Mouse (Mus musculus) erythroblast, adult 5-6 weeks (primary cell): Measurements from ENCODE around the gene Klc4. TPM values are rescaled to one million over a fixed set of nuclear protein-coding genes. Genes with fewer than 3 reads are reported as not detected.

Experiments
- ATAC-seq: replicated peaks from 2 replicates; pipeline ENCODE4 v1.8.0; 2016; ENCODE audit warnings: moderate number of reproducible peaks, mild to moderate bottlenecking, moderate TSS enrichment, inconsistent platforms; ENCODE audit not compliant: poor library complexity, low FRiP score, severe bottlenecking
- total RNA-seq, 2 experiments: library from RNA; stranded (forward) in 1 of 2; stranded (reverse) in 1 of 2; fragments of 150-400 nt in 1 of 2; fragments of 200-764, 138-1000 nt in 1 of 2; gene quantifications; 2 replicates each; pipeline versions ENCODE4 v1.2.3 to v1.2.4; 2015 to 2017; ENCODE audit warnings: low replicate concordance in 2 of 2

Klc4 gene
- total RNA-seq, 2 experiments from 2014 or later: 0.38 to 7.7 TPM

- ATAC-seq: no peak
Measured at GRCm38 (mm10) chr17:46624598-46624997, 21.2 kb downstream of the Klc4 start.

GRCm38 (mm10) chr17:46623819-46624557, 21.8 kb downstream of the Klc4 start:
- no peak for ATAC-seq

DNA sequence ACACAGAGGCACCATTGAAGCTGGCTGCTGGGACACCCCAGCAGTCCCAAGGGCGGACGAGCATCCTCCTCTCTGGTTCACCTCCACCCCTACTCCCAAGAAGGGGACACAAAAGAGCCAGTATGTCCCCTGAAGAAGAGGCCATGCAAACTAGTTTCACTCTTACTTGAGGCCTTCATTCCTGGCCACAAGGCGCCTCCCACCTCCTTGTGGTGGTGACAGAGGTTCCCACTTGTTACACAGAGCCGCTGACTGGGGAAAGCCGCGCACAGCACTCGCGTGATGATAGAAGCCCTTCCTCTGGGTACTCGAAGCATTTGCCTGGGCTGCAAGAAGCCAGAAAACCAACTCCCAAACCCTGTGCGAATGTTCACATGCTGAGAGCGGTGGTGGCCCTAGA, 23.6 kb downstream of the Klc4 start:
- no peak for ATAC-seq

- no peak for ATAC-seq
Measured at GRCm38 (mm10) chr17:46621324-46621723, 24.5 kb downstream of the Klc4 start.

- no peak for ATAC-seq
Measured at GRCm38 (mm10) chr17:46619683-46620357, 26.0 kb downstream of the Klc4 start.

DNA sequence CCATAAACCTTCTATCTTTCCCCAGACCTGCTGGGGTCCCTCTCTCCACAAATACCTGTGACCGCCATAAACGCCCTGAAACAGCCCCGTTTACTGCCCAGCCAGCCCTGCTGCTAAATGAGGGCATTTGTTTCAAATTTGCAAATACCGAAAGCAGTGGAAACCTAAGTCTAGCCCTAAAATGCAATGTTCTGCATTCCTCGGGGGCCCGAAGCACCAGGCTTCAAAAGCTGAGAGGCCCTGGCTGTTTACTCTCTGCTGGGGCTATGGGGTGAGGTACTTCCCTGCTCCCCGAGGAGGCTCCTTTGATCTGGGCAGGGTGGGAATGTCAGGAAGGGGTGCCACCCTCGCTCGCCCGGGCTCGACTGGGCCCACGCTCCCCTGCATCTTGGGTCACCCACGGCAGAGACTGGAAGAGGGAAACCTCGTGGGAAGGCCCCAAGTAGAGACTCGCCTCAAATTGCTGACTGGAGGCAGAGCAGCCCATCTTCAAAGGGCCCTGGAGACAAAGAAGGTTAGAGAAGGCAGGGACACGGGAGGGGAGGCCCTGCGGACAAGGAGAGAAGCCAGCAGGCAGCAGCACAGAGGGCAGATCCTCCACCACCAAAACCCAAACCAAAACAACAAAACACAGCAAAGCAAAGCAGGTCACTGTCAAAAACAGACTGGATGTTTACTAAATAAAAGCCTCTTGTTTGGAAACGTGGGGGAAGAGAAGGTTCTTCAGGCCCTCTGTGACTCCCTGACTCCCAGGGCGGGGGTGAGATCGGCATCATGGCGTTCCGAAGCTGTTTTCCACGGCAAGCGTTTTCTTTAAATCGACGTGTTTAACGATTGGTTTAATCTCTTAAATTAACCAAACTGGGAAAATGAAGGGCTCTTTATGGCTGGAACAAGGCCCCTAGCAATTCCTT, 26.8 kb downstream of the Klc4 start:
- no peak for ATAC-seq

- ATAC-seq: no peak
Measured at GRCm38 (mm10) chr17:46618394-46618768, 27.4 kb downstream of the Klc4 start.

DNA sequence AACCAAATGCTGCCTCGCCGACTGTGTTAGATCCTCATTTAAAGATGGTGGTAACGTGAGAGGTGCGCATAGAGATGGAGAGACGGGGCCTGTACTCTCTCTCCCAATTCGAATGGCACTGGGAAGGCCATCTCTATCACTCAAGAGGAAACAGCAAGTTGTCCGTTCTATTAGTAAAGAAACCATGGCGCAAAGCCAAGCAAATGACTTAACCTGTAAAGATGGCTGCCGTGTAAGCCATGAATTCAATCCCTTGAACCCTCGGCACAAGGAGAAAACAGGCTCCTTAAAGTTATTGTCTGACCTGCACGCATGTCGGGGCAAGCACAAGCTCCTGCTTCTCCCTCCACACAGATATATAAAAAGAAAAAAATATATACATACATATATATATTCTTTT, 28.0 kb downstream of the Klc4 start:
- ATAC-seq: no peak

DNA sequence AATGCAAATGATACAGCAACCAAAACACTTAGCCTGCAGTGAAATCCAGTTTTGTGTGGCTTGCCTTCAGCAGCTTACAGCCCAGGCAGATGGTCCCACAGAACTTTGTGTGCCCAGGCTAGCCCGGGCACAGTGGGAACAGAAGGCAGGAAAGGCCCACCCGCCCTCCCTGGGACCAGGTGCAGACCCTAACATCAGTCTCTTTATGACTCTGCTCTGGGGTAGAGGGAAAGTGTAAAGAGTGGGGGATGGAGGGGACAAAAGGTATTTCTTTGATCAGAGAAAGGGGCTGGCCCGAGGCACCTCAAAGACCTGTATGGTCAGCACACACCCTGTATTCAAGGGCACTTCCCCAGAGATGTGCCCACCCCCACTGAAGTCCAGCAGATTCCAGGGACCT, 32.6 kb downstream of the Klc4 start:
- no peak for ATAC-seq

GRCm38 (mm10) chr17:46612820-46613219, 33.0 kb downstream of the Klc4 start:
- no peak for ATAC-seq

GRCm38 (mm10) chr17:46612189-46612588, 33.6 kb downstream of the Klc4 start:
- ATAC-seq: no peak

DNA sequence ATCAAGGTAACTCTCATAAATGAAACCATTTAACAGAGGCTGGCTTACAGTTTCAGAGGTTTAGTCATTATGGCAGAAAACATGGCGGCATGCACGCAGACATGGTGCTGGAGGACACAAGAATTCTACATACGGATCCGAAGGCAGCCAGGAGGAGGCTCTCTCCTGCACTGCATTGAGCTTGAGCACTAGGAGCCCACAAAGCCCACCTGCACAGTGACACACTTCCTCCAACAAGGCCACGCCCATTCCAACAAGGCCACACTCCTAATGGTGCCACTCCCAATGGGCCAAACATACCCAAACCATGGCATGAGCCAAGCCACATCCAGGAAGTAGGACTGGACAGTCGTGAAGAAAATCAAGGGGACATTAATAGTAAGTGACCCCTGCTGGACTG, 34.5 kb downstream of the Klc4 start:
- ATAC-seq: no peak

DNA sequence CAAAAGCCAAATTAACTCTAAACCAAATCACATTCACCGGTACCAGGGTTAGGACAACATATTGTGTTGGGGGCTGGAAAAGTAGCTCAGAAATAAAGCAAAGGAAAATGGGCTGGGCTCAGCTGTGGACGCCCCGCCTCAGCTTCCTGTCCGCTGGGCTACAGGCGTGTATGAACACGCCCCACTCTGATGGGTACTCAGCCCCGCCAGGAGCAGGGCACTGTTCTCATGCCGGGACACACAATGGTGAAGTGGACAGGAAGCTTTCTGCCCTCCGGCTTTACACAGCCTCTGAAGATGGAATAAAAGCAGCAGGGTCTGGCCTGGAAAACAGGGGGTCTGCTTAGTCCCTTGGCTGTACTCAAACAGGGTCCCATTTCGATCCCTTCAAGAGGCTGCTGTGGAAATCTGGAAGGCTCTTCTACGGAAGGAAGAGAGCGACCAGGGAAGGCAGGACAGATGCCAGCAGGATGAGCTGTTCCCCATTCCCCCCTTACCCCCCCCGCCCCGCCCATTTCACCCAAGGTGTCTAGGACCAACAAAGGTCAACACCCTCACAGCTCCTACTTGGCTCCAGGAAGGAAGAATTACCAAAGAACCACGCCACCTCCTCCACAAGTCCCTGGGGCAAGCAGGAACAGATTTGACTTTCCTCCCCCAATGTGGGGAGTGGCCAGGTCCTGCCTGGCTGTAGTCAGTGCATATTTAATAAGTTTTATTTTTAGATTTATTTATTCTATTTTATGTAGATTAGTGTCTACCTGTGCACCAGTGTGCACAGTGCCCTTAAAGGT, 35.9 kb downstream of the Klc4 start:
- no peak for ATAC-seq

- ATAC-seq: peak; percentile 54; the same call in 1 of the 2 replicates
Measured at GRCm38 (mm10) chr17:46605987-46606386, 39.8 kb downstream of the Klc4 start.

GRCm38 (mm10) chr17:46605126-46605525, 40.7 kb downstream of the Klc4 start:
- ATAC-seq: no peak

GRCm38 (mm10) chr17:46603229-46603628, 42.6 kb downstream of the Klc4 start:
- ATAC-seq: no peak

DNA sequence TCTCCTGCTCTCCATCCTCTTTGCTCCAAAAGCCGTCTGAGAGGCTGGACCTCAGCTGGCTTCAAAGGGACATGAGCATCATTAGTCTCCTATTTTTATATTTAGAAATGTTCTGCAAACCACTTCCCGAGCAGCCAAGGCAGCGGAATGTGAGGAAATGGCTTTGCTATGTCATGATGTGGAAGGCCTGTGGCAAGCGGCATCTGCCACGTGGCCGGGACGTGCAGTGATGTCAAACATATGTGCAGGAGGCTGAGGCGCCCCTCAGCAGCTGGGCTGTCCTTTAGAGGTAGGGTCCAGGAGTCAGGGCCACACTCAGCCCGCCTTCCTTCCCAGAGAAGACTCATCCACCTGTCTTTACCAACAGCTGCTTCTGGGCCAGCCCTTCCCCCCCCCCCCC, 43.6 kb downstream of the Klc4 start:
- ATAC-seq: no peak

GRCm38 (mm10) chr17:46600569-46600968, 45.3 kb downstream of the Klc4 start:
- ATAC-seq: no peak

DNA sequence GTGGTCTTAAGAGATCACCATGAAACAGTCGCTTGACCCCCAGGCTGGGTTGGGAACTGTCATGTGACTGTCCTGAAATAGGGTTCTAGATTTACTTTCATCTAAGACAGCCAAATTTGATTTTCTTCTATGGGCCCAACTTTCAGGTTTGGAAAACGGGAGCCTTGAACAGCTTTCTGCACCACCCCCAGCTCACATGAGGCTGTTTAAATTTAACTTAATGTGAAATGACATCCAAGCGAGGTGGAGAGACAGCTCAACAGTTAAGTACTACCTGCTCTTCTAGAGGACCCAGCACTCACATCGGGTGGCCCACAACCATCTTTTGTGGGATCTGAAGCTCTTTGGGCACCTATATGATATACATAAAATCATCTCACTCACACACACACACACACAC, 46.9 kb downstream of the Klc4 start:
- no peak for ATAC-seq

GRCm38 (mm10) chr17:46597956-46598355, 47.9 kb downstream of the Klc4 start:
- no peak for ATAC-seq
